Mouse (Mus musculus): ENCODE measurements at regions not wholly inside any gene's neighbourhood (a gene's known extent, or its start where the extent isn't known, plus 50 kb on each side); places are given as distances from the start of the nearest gene placed in this dataset.

- Histone ChIP-seq H3K36me3 (ENCODE audit: control insufficient read depth, insufficient read depth, low read length, poor library complexity, severe bottlenecking) (no peaks in the 10 kb centered on the region), H3K4me3 (ENCODE audit: insufficient read depth in 1 of 2, low read depth in 1 of 2, low read length in 2 of 2, poor library complexity in 1 of 2, severe bottlenecking in 1 of 2) (no peak overlapping the region), H3K27ac (ENCODE audit: insufficient read depth, low read depth, low read length, poor library complexity, severe bottlenecking) (no peak overlapping the region), H3K9me3 (ENCODE audit: control insufficient read depth, insufficient read depth, low read depth, low read length) (no peaks in the 10 kb centered on the region), H3K9ac (ENCODE audit: insufficient read depth, low read depth, low read length, poor library complexity, severe bottlenecking) (no peak overlapping the region), H3K4me1 (ENCODE audit: control insufficient read depth in 2 of 2, insufficient read depth in 2 of 2, low read length in 2 of 2, poor library complexity in 1 of 2) (no peaks in the 10 kb centered on the region)
- DNase-seq (ENCODE audit: low read depth, low spot score), result no peak
- in situ Hi-C loops (cut with MboI; ENCODE audit: low sequenced_read_pairs in 2 of 2, unreplicated experiment in 2 of 2), result no loop called here
- no peak for TF ChIP-seq ZC3H11A (IDR thresholded peaks at IDR 0.05; ENCODE audit: borderline replicate concordance, low read depth, low read length)
- no peak for TF ChIP-seq ZNF384 (IDR thresholded peaks at IDR 0.05; ENCODE audit: low read depth, low read length)
Measured at GRCm38 (mm10) chr7:37262846-37263245, 510.6 kb downstream of the Zfp536 start.

DNA sequence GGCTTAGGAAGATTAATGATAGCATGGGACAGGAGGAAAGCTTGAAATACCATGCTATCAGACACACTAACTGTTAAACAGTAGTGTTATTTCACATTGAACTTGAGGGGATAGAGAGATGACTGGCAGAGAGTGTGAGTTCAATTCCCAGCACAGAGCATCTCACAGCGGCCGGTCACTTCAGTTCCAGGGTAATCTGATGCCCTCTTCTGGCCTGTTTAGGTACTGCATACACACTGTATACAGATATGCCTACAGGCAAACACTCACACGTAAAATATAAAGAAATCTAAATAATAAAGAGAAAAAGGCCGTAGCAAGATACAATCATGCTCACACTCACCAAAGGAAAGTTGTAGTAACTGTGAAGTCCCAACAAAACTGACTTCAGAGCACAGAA, 506.0 kb downstream of the Zfp536 start:
- Histone ChIP-seq H3K9me3 (ENCODE audit: control insufficient read depth, insufficient read depth, low read depth, low read length) (no peaks in the 10 kb centered on the region), H3K27ac (ENCODE audit: insufficient read depth, low read depth, low read length, poor library complexity, severe bottlenecking) (no peak overlapping the region), H3K36me3 (ENCODE audit: control insufficient read depth, insufficient read depth, low read length, poor library complexity, severe bottlenecking) (no peaks in the 10 kb centered on the region), H3K4me3 (ENCODE audit: insufficient read depth in 1 of 2, low read depth in 1 of 2, low read length in 2 of 2, poor library complexity in 1 of 2, severe bottlenecking in 1 of 2) (no peak overlapping the region), H3K4me1 (ENCODE audit: control insufficient read depth in 2 of 2, insufficient read depth in 2 of 2, low read length in 2 of 2, poor library complexity in 1 of 2) (no peaks in the 10 kb centered on the region), H3K9ac (ENCODE audit: insufficient read depth, low read depth, low read length, poor library complexity, severe bottlenecking) (no peak overlapping the region)
- no peak for TF ChIP-seq MAFK (IDR thresholded peaks at IDR 0.05; ENCODE audit: insufficient read depth, low read depth, low read length)
- peak; percentile 64; the same call in 1 of the 2 replicates for TF ChIP-seq ZC3H11A (IDR thresholded peaks at IDR 0.05; ENCODE audit: borderline replicate concordance, low read depth, low read length)
- no peak for TF ChIP-seq HCFC1 (IDR thresholded peaks at IDR 0.05; ENCODE audit: borderline replicate concordance, insufficient read depth, low read length)
- TF ChIP-seq ZNF384 (IDR thresholded peaks at IDR 0.05; ENCODE audit: low read depth, low read length), result no peak
- no peak for TF ChIP-seq CHD2 (IDR thresholded peaks at IDR 0.05; ENCODE audit: low read depth, low read length)
- in situ Hi-C loops (cut with MboI; ENCODE audit: low sequenced_read_pairs in 2 of 2, unreplicated experiment in 2 of 2), result no loop called here
- DNase-seq (ENCODE audit: low read depth, low spot score), result peak; percentile 33

DNA sequence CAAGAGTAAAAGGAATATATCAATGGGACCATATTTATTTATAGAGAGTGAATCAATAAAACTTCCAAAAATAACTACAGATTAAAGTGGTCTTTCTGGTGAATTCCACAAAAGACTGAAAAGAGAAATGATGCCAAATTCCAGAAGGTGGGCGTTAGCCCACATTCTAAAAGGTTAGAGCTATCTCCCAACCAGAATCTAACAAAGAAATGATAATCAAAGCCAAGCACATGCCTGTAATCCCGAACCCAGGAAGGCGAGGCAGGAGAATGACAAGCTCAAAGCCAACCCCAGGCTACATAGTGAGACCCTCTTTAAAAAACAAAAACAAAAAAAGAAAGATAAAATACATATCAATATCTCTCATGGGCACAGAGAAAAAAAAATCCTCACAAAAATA, 502.6 kb downstream of the Zfp536 start:
- Histone ChIP-seq H3K9me3 (ENCODE audit: control insufficient read depth, insufficient read depth, low read depth, low read length) (no peaks in the 10 kb centered on the region), H3K36me3 (ENCODE audit: control insufficient read depth, insufficient read depth, low read length, poor library complexity, severe bottlenecking) (no peaks in the 10 kb centered on the region), H3K9ac (ENCODE audit: insufficient read depth, low read depth, low read length, poor library complexity, severe bottlenecking) (no peak overlapping the region), H3K4me3 (ENCODE audit: insufficient read depth in 1 of 2, low read depth in 1 of 2, low read length in 2 of 2, poor library complexity in 1 of 2, severe bottlenecking in 1 of 2) (no peak overlapping the region), H3K4me1 (ENCODE audit: control insufficient read depth in 2 of 2, insufficient read depth in 2 of 2, low read length in 2 of 2, poor library complexity in 1 of 2) (no peaks in the 10 kb centered on the region), H3K27ac (ENCODE audit: insufficient read depth, low read depth, low read length, poor library complexity, severe bottlenecking) (no peak overlapping the region)
- TF ChIP-seq HCFC1 (IDR thresholded peaks at IDR 0.05; ENCODE audit: borderline replicate concordance, insufficient read depth, low read length) (no peak), ZNF384 (IDR thresholded peaks at IDR 0.05; ENCODE audit: low read depth, low read length) (no peak), MAFK (IDR thresholded peaks at IDR 0.05; ENCODE audit: insufficient read depth, low read depth, low read length) (no peak), ZC3H11A (IDR thresholded peaks at IDR 0.05; ENCODE audit: borderline replicate concordance, low read depth, low read length) (no peak), CHD2 (IDR thresholded peaks at IDR 0.05; ENCODE audit: low read depth, low read length) (no peak)
- in situ Hi-C loops (cut with MboI; ENCODE audit: low sequenced_read_pairs in 2 of 2, unreplicated experiment in 2 of 2), result no loop called here
- no peak for DNase-seq (ENCODE audit: low read depth, low spot score)

GRCm38 (mm10) chr7:37290018-37290417, 483.4 kb downstream of the Zfp536 start:
- DNase-seq (ENCODE audit: low read depth, low spot score), result no peak
- H3K27ac ChIP-seq (ENCODE audit: insufficient read depth, low read depth, low read length, poor library complexity, severe bottlenecking), result no peak overlapping the region

DNA sequence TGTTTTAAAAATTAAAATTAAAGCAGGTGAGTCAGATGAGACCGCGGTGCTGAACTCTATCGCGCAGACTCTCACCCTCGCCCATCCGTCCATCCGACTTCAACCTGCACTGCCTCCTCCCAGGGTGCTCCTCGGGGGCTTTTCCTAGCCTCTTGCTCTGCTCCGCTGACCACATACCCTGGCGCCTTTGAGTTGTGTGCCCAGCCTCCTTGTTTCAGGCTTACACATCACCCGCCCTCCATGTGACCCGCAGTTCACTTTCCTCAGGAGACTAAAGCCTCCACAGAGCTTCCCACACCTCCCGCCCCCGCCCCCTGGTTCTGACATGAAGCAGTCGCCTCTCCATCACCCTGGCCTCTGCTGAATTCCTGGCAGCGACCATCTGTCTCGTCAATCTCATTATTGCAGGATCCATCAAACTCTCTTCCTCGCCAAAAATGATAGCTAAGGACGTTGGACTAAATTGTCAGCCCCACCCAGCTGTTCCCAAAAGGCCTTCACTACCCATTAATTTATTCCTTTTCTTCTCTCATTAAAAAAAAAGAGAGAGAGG, 482.9 kb downstream of the Zfp536 start:
- in situ Hi-C loops (cut with MboI; ENCODE audit: low sequenced_read_pairs in 2 of 2, unreplicated experiment in 2 of 2), result no loop called here
- no peak overlapping the region for H3K27ac ChIP-seq (ENCODE audit: insufficient read depth, low read depth, low read length, poor library complexity, severe bottlenecking)
- TF ChIP-seq CHD2 (IDR thresholded peaks at IDR 0.05; ENCODE audit: low read depth, low read length), result no peak
- no peak for TF ChIP-seq ZC3H11A (IDR thresholded peaks at IDR 0.05; ENCODE audit: borderline replicate concordance, low read depth, low read length)
- no peak for TF ChIP-seq HCFC1 (IDR thresholded peaks at IDR 0.05; ENCODE audit: borderline replicate concordance, insufficient read depth, low read length)
- no peak for TF ChIP-seq ZNF384 (IDR thresholded peaks at IDR 0.05; ENCODE audit: low read depth, low read length)
- no peaks in the 10 kb centered on the region for H3K4me1 ChIP-seq (ENCODE audit: control insufficient read depth in 2 of 2, insufficient read depth in 2 of 2, low read length in 2 of 2, poor library complexity in 1 of 2)
- no peak overlapping the region for H3K9ac ChIP-seq (ENCODE audit: insufficient read depth, low read depth, low read length, poor library complexity, severe bottlenecking)
- no peaks in the 10 kb centered on the region for H3K36me3 ChIP-seq (ENCODE audit: control insufficient read depth, insufficient read depth, low read length, poor library complexity, severe bottlenecking)
- DNase-seq (ENCODE audit: low read depth, low spot score), result no peak
- no peaks in the 10 kb centered on the region for H3K9me3 ChIP-seq (ENCODE audit: control insufficient read depth, insufficient read depth, low read depth, low read length)
- H3K4me3 ChIP-seq (ENCODE audit: insufficient read depth in 1 of 2, low read depth in 1 of 2, low read length in 2 of 2, poor library complexity in 1 of 2, severe bottlenecking in 1 of 2), result no peak overlapping the region

More at GRCm38 (mm10) chr7:37290018-37290417, 483.4 kb downstream of the Zfp536 start:
- H3K4me1 ChIP-seq (ENCODE audit: control insufficient read depth in 2 of 2, insufficient read depth in 2 of 2, low read length in 2 of 2, poor library complexity in 1 of 2), result no peaks in the 10 kb centered on the region
- TF ChIP-seq CHD2 (IDR thresholded peaks at IDR 0.05; ENCODE audit: low read depth, low read length) (no peak), HCFC1 (IDR thresholded peaks at IDR 0.05; ENCODE audit: borderline replicate concordance, insufficient read depth, low read length) (no peak), MAFK (IDR thresholded peaks at IDR 0.05; ENCODE audit: insufficient read depth, low read depth, low read length) (no peak), ZC3H11A (IDR thresholded peaks at IDR 0.05; ENCODE audit: borderline replicate concordance, low read depth, low read length) (no peak), ZNF384 (IDR thresholded peaks at IDR 0.05; ENCODE audit: low read depth, low read length) (no peak)
- no peaks in the 10 kb centered on the region for H3K36me3 ChIP-seq (ENCODE audit: control insufficient read depth, insufficient read depth, low read length, poor library complexity, severe bottlenecking)
- H3K9ac ChIP-seq (ENCODE audit: insufficient read depth, low read depth, low read length, poor library complexity, severe bottlenecking), result no peak overlapping the region
- H3K4me3 ChIP-seq (ENCODE audit: insufficient read depth in 1 of 2, low read depth in 1 of 2, low read length in 2 of 2, poor library complexity in 1 of 2, severe bottlenecking in 1 of 2), result no peak overlapping the region
- no peaks in the 10 kb centered on the region for H3K9me3 ChIP-seq (ENCODE audit: control insufficient read depth, insufficient read depth, low read depth, low read length)
- in situ Hi-C loops (cut with MboI; ENCODE audit: low sequenced_read_pairs in 2 of 2, unreplicated experiment in 2 of 2), result no loop called here
